Mouse (Mus musculus): ENCODE results near the gene Ppp1r12b.
"Not testable (repeated sequence)": the region's sequence is repeated elsewhere in the genome, so short reads cannot be mapped to it uniquely, and the experiment has no call there.

The Ppp1r12b gene

GRCm38 (mm10) chr1:134850361-134850760 is 105.4 kb downstream of the Ppp1r12b start:
- no peak for DNase-seq (ENCODE audit: low spot score)

GRCm38 (mm10) chr1:134847851-134848250 is 107.9 kb downstream of the Ppp1r12b start:
- no peak for DNase-seq (ENCODE audit: low spot score)

- DNase-seq (ENCODE audit: low spot score) = no peak
Observed at GRCm38 (mm10) chr1:134846295-134846988, 109.3 kb downstream of the Ppp1r12b start.

GRCm38 (mm10) chr1:134843369-134843768 is 112.4 kb downstream of the Ppp1r12b start:
- no peak for DNase-seq (ENCODE audit: low spot score)

GRCm38 (mm10) chr1:134836909-134837480 is 118.7 kb downstream of the Ppp1r12b start:
- DNase-seq (ENCODE audit: low spot score) = no peak

GRCm38 (mm10) chr1:134830881-134831280 is 124.9 kb downstream of the Ppp1r12b start:
- not testable (repeated sequence) for DNase-seq (ENCODE audit: low spot score)

- DNase-seq (ENCODE audit: low spot score) = no peak
Observed at GRCm38 (mm10) chr1:134829635-134830034, 126.1 kb downstream of the Ppp1r12b start.

GRCm38 (mm10) chr1:134824896-134825295 is 130.8 kb downstream of the Ppp1r12b start:
- DNase-seq (ENCODE audit: low spot score) = no peak

- DNase-seq (ENCODE audit: low spot score) = no peak
Observed at GRCm38 (mm10) chr1:134823842-134824241, 131.9 kb downstream of the Ppp1r12b start.

- no peak for DNase-seq (ENCODE audit: low spot score)
Observed at GRCm38 (mm10) chr1:134823323-134823722, 132.4 kb downstream of the Ppp1r12b start.

- peak; percentile 12 for DNase-seq (ENCODE audit: low spot score)
Observed at GRCm38 (mm10) chr1:134820882-134821281, 134.9 kb downstream of the Ppp1r12b start.

- no peak for DNase-seq (ENCODE audit: low spot score)
Observed at GRCm38 (mm10) chr1:134819196-134819595, 136.5 kb downstream of the Ppp1r12b start.

- DNase-seq (ENCODE audit: low spot score) = no peak
Observed at GRCm38 (mm10) chr1:134818716-134819115, 137.0 kb downstream of the Ppp1r12b start.

GRCm38 (mm10) chr1:134817916-134818595 is 137.7 kb downstream of the Ppp1r12b start:
- no peak for DNase-seq (ENCODE audit: low spot score)

GRCm38 (mm10) chr1:134817120-134817519 is 138.6 kb downstream of the Ppp1r12b start:
- no peak for DNase-seq (ENCODE audit: low spot score)

GRCm38 (mm10) chr1:134816617-134817016 is 139.1 kb downstream of the Ppp1r12b start:
- DNase-seq (ENCODE audit: low spot score) = no peak

GRCm38 (mm10) chr1:134815748-134816147 is 140.0 kb downstream of the Ppp1r12b start:
- no peak for DNase-seq (ENCODE audit: low spot score)

- DNase-seq (ENCODE audit: low spot score) = no peak
Observed at GRCm38 (mm10) chr1:134805471-134805870, 150.3 kb downstream of the Ppp1r12b start.

GRCm38 (mm10) chr1:134804373-134804772 is 151.4 kb downstream of the Ppp1r12b start:
- no peak for DNase-seq (ENCODE audit: low spot score)

- no peak for DNase-seq (ENCODE audit: low spot score)
Observed at GRCm38 (mm10) chr1:134803286-134804117, 152.2 kb downstream of the Ppp1r12b start.

- DNase-seq (ENCODE audit: low spot score) = no peak
Observed at GRCm38 (mm10) chr1:134801758-134802157, 154.0 kb downstream of the Ppp1r12b start.

- no peak for DNase-seq (ENCODE audit: low spot score)
Observed at GRCm38 (mm10) chr1:134796536-134796935, 159.2 kb downstream of the Ppp1r12b start.
